Mouse (Mus musculus) cerebellum, adult 2 months (tissue): Measurements from ENCODE around the gene Ppp3ca.

Source experiments
- CTCF ChIP-seq: fragments of 200-500 bp; IDR thresholded peaks from 2 replicates; pipeline ENCODE4 v1.5.1; 2011; ENCODE audit warnings: low read depth, mild to moderate bottlenecking, control low read depth, low read length, moderate library complexity, borderline replicate concordance; ENCODE audit not compliant: insufficient read depth
- POLR2A ChIP-seq: fragments of 200-500 bp; IDR thresholded peaks from 2 replicates; pipeline ENCODE4 v1.6.1; 2011; ENCODE audit warnings: low read length, control low read depth, borderline replicate concordance; ENCODE audit not compliant: insufficient read depth

GRCm38 (mm10) chr3:136790261-136790871, 120.4 kb downstream of the Ppp3ca start:
- TF ChIP-seq CTCF (no peak), POLR2A (no peak)
